Mouse (Mus musculus) brain, embryonic 14.5 days (tissue): Measurements from ENCODE around the gene Fcgr2b. TPM values are rescaled to one million over a fixed set of nuclear protein-coding genes. Genes with fewer than 3 reads are reported as not detected.
A peak's percentile ranks its signal among the peaks of the same experiment; 100 is the strongest.
"Not testable (repeated sequence)": the region's sequence is repeated elsewhere in the genome, so short reads cannot be mapped to it uniquely, and the experiment has no call there.

ENCODE experiments used
- DNase-seq: peaks from one replicate; pipeline ENCODE4 v3.0.0-alpha.2; 2011; ENCODE audit warnings: low read depth
- CTCF ChIP-seq: fragments of 200-500 bp; IDR thresholded peaks from 2 replicates; pipeline ENCODE4 v1.5.1; 2012; ENCODE audit warnings: inconsistent platforms, mild to moderate bottlenecking, moderate library complexity, borderline replicate concordance; ENCODE audit not compliant: insufficient read depth, insufficient read length; ENCODE audit errors: extremely low read depth
- POLR2A ChIP-seq: fragments of 200-500 bp; IDR thresholded peaks from 2 replicates; pipeline ENCODE4 v1.6.1; 2012; ENCODE audit warnings: mild to moderate bottlenecking, inconsistent platforms, borderline replicate concordance; ENCODE audit not compliant: poor library complexity, insufficient read depth, insufficient read length, severe bottlenecking; ENCODE audit errors: extremely low read depth
- polyA plus RNA-seq: library from polyadenylated mRNA; depleted of rRNA; stranded (reverse); fragments of >200 nt; gene quantifications from 2 replicates; pipeline ENCODE4 v1.2.3, GENCODE M21; 2012

Gene Fcgr2b
- polyA plus RNA-seq, 1 experiment = 1.4 TPM

- peak; percentile 77 for TF ChIP-seq CTCF
- no peak for TF ChIP-seq POLR2A
- peak; percentile 69 for DNase-seq
Measured at GRCm38 (mm10) chr1:170996753-170997152, 20.4 kb upstream of the Fcgr2b start.

- no peak for DNase-seq
- TF ChIP-seq POLR2A (no peak), CTCF (no peak)
Measured at GRCm38 (mm10) chr1:170996034-170996433, 19.7 kb upstream of the Fcgr2b start.

GRCm38 (mm10) chr1:170992550-170992949 is 16.2 kb upstream of the Fcgr2b start:
- TF ChIP-seq POLR2A = no peak
- peak; percentile 55; the same call in 1 of the 2 replicates for TF ChIP-seq CTCF
- peak; percentile 49 for DNase-seq

DNA sequence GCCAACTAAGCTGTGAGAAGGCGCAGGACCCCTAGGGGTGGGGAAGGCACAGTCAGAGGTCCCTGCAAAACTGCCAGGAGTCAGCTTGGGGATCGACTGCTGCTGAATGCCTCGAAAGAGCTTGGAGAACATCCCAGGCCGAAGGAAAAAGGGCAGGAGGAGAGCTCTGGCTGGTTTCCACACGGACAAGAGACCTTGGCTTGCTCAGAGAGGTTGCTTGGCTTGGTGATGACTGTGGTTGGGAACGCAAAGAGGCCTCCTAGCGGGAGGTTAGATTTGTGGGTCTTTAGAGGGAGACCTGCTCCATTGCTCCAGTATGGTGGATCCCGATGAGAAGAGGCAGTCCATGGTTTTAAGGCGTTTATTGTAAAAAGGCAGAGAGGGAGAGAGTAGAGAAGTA is 13.3 kb upstream of the Fcgr2b start:
- TF ChIP-seq CTCF (no peak), POLR2A (no peak)
- no peak for DNase-seq

- no peak for DNase-seq
- no peak for TF ChIP-seq CTCF
- no peak for TF ChIP-seq POLR2A
Measured at GRCm38 (mm10) chr1:170985861-170986260, 9.5 kb upstream of the Fcgr2b start.

- DNase-seq = no peak
- TF ChIP-seq CTCF (no peak), POLR2A (no peak)
Measured at GRCm38 (mm10) chr1:170985092-170985491, 8.7 kb upstream of the Fcgr2b start.

- no peak for DNase-seq
- TF ChIP-seq POLR2A (no peak), CTCF (no peak)
Measured at GRCm38 (mm10) chr1:170983066-170983465, 6.7 kb upstream of the Fcgr2b start.

- TF ChIP-seq POLR2A = no peak
- TF ChIP-seq CTCF = no peak
- no peak for DNase-seq
Measured at GRCm38 (mm10) chr1:170982301-170982700, 6.0 kb upstream of the Fcgr2b start.

DNA sequence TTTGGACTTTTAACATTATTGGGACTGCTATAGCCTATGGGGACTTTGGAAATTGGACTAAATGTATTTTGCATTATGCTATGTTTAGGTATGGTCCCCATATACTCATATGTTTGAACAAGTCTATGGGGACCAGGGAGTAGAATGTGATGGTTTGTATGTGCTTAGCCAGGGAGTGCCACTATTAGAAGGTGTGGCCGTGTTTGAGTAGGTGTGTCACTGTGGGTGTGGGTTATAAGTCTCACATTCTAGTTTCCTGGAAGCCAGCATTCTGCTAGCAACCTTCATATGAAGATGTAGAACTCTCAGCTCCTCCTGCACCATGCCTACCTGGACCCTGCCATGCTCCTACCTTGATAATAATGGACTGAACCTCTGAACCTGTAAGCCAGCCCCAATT is 5.3 kb upstream of the Fcgr2b start:
- not testable (repeated sequence) for DNase-seq

DNA sequence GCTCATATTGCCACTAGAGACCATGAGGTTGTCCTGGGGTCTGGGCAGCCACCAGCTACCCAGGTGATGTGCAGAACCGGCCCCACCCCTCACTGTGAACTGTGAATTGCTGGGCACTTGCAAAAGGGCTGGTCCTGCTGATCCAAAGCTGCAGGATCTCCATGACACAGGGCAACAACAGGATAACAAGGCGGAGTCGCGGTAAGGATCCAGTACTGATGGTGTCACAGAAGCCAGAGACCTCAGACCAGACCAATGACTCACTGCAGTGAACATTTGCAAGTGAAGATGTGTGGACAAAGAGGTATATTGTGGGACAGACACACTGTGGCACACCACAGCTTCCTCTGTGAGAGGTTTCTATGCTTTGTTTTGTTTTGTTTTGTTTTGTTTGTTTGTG is 2.3 kb upstream of the Fcgr2b start:
- no peak for DNase-seq
- no peak for TF ChIP-seq CTCF
- no peak for TF ChIP-seq POLR2A

- no peak for DNase-seq
- TF ChIP-seq CTCF (no peak), POLR2A (no peak)
Measured at GRCm38 (mm10) chr1:170975751-170976161, 591 bp downstream of the Fcgr2b start.

DNA sequence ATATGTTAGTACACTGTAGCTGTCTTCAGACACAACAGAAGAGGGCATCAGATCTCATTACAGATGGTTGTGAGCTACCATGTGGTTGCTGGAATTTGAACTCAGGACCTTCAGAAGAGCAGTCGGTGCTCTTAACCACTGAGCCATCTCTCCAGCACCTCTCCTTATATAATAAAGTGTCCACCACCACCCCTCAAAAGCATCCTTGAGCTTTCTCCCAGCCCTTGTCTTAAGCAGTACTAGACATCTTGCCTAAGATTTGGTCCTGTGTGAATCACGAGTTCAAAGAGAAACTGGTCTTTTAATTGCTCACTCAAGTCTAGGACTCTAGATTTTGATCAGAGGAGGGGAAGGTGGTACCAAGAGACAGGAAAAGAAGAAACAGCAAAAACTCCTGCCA is 997 bp downstream of the Fcgr2b start:
- DNase-seq = not testable (repeated sequence)

DNA sequence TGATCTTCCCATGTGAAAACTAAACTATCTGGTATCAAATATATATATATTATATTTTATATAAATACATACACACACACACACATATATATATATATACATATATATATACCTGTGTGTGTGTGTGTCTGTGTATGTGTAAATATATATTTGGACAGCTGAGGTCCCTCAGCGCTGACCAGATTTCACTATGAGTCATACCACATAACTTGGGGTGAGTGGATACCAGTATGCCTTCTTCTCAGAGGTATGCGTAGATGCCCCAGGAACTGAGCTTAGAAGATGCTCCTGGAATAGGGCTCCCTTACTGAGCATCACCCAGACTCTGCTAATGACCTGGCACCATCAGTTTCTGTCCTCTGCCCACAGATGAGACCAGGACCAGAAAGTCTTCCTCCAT is 1.6 kb downstream of the Fcgr2b start:
- no peak for TF ChIP-seq POLR2A
- no peak for TF ChIP-seq CTCF
- no peak for DNase-seq

DNA sequence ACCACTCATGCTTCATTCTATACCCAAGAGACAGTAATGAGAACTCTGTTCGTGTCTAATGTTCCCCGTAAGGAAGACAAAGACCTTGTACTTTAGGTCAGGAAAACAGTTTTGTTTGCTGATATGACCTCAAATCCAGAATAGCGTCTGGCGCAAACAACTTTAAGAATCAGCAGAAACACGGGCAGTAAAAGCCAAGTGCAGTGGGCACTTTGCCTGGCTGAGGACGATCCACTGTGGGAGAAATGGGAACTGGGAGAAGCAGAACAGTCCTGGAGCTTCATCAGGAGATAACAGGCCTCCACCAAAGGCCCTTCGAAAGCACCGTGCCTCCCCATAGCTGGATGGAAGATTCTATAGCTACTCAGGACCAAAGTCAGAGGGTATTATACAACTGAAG is 2.2 kb downstream of the Fcgr2b start:
- TF ChIP-seq POLR2A (no peak), CTCF (no peak)
- DNase-seq = no peak

- TF ChIP-seq CTCF (no peak), POLR2A (no peak)
- DNase-seq = no peak
Measured at GRCm38 (mm10) chr1:170972936-170973335, 3.4 kb downstream of the Fcgr2b start.
